Mouse (Mus musculus) layer of hippocampus, adult 9-11 months (tissue): ENCODE measurements around the gene Lgals8.

ENCODE experiments used
- DNase-seq: peaks from one replicate; pipeline ENCODE4 v3.0.0; 2022

Lgals8 gene

DNA sequence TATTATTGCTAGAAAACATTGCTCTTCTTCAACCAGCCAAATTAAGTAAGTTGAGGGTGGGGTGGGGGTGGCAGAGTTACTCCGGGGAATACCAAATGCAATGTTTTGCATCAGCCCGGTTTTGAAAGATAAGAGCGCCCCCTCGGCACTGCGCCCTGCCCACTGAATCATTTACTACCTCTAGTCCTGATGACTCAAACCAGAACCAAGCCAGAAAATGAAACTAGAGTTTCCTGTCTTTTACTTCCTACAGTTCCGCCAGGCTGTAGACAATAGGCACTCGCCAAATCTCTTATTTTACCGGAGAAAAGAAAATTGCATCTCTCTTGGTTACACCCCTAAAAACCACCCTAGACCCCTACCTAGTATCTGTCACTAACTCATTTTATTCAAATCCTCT, 4.3 kb downstream of the Lgals8 start:
- DNase-seq: peak; percentile 73

DNA sequence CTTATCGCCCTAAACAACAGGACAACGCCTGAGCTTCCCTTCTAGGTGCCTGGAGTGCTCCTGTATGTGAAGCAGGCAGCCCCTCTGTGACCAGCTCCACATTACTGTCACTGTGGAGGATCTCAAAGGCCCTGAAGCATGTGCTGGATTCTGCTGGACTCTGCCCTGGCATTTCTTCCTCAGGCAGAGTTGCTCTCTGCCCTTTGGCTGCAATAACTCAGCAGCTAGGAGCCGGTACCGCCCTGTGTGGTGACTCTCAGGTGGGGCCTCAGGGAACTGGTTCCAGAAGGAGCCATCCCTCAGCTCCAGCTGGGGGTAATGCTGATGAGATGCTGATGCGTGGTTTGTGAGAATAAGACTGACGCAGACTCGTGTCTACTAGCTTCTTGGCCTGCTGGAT, 8.0 kb downstream of the Lgals8 start:
- DNase-seq: no peak

DNA sequence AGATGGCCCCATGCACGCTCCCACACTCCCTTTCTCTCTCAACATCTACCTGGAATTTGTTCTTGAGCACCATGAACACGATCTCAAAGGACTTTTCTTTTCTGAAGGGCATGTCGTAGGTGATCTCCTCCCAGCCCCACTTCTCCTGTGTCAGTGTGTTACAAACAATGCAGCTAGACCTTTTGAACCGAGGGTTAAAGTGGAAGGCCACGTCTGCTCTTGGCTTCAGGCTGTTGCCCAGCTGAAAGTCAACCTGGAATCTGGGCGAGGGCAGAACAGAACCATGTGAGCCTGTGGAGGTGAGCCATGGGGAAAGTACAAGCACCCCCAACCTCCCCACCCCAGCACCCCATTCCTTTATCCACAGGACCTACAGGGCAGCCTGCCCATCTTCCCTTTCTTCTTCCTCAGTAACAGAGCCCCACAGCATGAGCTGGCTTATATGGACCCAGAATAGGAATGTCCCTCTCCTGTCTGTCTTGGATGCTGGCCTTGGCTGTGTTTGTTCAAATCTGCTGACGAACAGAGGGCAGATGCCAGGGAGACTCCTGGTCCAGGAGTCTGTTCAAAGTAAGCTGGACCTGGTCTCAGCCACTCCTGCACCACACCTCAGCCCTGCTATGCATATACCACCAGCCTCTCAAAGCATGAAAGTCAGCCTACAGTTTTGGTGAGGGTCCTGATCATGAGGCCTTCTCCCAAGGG, 9.9 kb downstream of the Lgals8 start:
- no peak for DNase-seq

DNA sequence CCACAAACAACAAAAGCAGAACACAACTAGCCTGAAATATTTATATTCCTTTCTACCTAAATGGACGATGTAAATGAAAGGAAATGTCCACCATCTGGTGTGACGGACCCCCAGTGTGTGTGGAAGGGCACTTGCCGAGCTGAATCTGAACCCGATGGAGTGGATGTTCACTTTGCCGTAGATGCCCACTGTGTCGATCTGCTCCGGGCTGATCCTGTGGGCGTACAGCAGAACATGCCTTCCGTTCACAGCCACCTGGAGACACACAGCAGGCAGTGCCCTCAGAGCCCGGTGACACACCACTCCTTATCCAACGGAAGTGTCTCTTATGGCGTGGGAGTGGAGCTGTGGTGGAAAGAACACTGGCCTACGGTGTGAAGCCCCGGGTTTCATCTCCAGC, 11.6 kb downstream of the Lgals8 start:
- no peak for DNase-seq

- DNase-seq: peak; percentile 81
Measured at GRCm38 (mm10) chr13:12442008-12442587, 22.6 kb downstream of the Lgals8 start.

- DNase-seq: no peak
Measured at GRCm38 (mm10) chr13:12440813-12441212, 23.9 kb downstream of the Lgals8 start.

DNA sequence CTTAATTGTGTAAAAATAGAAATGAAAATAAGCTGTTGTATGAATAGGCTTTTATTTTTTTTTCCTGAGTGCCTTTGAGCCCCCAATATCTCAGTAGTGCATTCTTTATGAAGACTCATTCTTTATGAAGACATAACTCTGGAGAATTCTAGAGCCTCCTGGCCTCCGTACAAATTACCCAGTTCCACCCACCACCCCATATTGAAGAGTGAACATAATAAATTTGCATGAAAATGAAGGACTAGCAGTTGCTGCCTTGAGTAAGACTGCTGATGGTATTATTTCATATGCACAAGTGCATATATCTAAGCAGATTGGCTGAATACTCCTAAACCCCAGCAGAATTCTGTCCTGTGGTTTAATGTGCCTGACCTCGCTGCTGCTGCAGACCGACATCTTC, 25.2 kb downstream of the Lgals8 start:
- peak; percentile 32 for DNase-seq

DNA sequence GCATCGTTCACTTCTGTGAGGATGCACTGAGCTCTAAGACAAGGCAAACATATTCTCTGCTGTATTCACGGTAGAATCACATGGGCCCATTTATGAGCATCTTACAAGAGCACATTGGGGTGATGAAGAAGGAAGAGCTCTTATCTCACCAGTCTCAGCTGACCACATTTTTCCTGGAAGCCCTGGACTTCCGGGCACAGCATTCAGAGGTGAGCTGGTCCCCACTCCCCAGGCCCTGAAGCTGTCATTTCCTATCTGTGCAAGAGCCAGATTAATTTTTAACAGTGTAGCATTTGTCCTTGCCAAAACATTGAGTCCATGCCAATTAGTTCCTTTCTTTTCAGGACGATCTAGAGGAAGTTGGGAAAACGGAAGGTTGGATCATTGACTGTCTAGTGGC, 30.9 kb downstream of the Lgals8 start:
- no peak for DNase-seq

DNA sequence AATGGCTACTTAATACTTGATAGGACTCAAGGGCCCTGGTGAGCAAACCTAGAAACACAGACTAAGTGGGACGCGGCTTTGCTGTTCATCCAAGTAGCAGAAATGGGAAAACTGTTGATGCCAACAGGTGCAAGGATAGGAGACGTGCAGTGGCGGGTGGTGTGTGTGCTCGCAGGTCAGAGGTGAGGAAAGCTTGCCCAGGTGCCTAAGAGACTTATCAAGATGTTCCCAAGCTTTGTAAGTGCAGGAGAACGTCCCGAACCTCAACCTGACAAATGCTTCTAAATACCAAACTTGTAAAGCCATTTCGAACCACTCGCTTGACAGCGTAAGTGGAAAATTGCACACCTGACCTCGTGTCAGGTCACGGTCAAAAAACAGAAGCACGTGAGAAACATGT, 36.2 kb downstream of the Lgals8 start:
- DNase-seq: no peak

- DNase-seq: no peak
Measured at GRCm38 (mm10) chr13:12420596-12420995, 44.1 kb downstream of the Lgals8 start.

GRCm38 (mm10) chr13:12412016-12412415, 52.7 kb downstream of the Lgals8 start:
- DNase-seq: peak; percentile 86

GRCm38 (mm10) chr13:12408343-12409066, 56.2 kb downstream of the Lgals8 start:
- DNase-seq: peak; percentile 29

DNA sequence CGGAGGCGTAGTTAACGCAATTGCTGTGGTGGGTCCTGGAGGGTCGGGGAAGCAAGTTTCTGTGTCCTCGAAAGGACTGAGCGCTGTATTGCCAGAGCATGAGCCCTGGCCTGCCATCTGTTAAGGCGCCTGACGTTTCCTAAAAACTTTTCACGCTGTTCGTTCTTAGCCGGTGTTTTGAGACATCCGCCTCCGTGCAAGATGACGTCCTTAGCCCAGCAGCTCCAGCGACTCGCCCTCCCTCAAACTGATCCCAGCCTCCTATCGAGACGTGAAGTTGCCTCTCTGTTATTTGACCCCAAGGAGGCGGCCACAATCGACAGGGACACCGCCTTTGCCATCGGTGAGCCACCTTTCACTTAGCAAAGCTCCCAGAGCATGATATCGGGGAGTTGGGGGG, 69.2 kb downstream of the Lgals8 start:
- DNase-seq: peak; percentile 25

- DNase-seq: peak; percentile 97
Measured at GRCm38 (mm10) chr13:12394609-12395505, 69.9 kb downstream of the Lgals8 start, which contains the start of gene Heatr1. Gene Heatr1, plus strand, starts transcription at chr13:12395027.
